Comparison of ENCODE assay signal across 8 mouse cellular contexts in the genomic region with DNA sequence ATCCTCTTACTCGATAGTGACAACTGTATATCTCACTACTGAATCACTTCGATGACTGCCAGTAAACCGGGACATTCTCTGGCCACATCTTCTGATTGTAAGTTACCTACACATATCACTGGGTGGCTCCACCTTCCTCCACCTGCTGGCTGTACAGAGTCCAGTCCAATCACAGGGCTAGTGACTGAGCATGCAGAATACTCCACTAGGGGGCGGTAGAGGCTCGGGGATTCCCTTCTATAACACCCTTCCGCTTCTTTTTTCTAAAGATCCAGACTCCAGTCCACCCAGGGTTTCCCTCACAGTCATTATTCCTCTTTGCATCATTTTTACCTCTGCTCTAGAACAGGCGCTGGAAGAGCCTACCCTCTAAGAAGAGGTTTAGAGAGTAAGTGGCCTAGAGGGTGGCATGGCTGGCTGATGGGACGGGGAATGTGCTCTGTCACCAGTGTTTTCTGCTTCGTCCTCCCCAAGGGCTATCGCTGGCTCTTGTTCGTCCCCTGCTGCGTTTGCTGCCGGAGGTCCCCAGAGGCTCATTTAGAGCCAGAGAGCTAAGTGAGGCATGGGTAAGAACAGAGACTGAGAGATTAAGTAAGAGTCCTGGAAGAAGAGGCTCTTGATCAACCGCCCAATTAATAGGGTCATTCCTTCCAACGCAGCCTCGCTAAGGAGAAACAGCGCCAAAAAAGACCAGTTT. TPM values are rescaled to one million over a fixed set of nuclear protein-coding genes. Genes with fewer than 3 reads are reported as not detected.
DNase-seq lines count a peak whose midpoint lies in the region; ATAC-seq and TF ChIP-seq lines count a peak whose summit lies in the region.

No protein-coding gene starts in this region.

- peak overlapping the region; percentile 59 for H3K4me3 ChIP-seq in gastrocnemius, adult 2 months
- no peak overlapping the region for H3K4me3 ChIP-seq in hindbrain, embryonic 16.5 days (ENCODE audit: low read length)

- intact Hi-C loops in gastrocnemius, adult 2 months (cut with DNase I), result loop anchor here (1.0 kb wide), 1 partner anchor 54 kb away; no protein-coding TSS in a partner anchor

- no peaks in the 10 kb centered on the region for H3K27me3 ChIP-seq in hindbrain, embryonic 16.5 days (replicated peaks; ENCODE audit: control insufficient read depth, insufficient read depth, low read length)

- DNase-seq in T-cell, adult 2 months (ENCODE audit: low spot score), result peak; percentile 81
- DNase-seq in cerebellum, postnatal 36 days, result peak; percentile 88 to 92
- peak; percentile 87 for DNase-seq in gastrocnemius, adult 2 months
- DNase-seq in layer of hippocampus, postnatal 36 days, result peak; percentile 60 to 73
- peak; percentile 91 for DNase-seq in lung, postnatal 25 days (ENCODE audit: low spot score)
- DNase-seq in retina, postnatal 1 day, result peak; percentile 92
- DNase-seq in thymus, postnatal 36 days, result peak; percentile 77 to 83

- peak overlapping the region; percentile 36 for H3K4me2 ChIP-seq in hindbrain, embryonic 16.5 days (ENCODE audit: low read length)

- WGBS in hindbrain, embryonic 16.5 days, result 24% methylated on average over 17 of the region's 17 CpGs

- peak; percentile 69 for ATAC-seq in hindbrain, embryonic 16.5 days

- no peaks in the 10 kb centered on the region for H3K9me3 ChIP-seq in hindbrain, embryonic 16.5 days (ENCODE audit: control insufficient read depth, low read length)

- H3K27ac ChIP-seq in gastrocnemius, adult 2 months, result peak overlapping the region; percentile 71
- H3K27ac ChIP-seq in hindbrain, embryonic 16.5 days (ENCODE audit: low read depth, low read length), result no peak overlapping the region

- H3K4me1 ChIP-seq in hindbrain, embryonic 16.5 days (ENCODE audit: control insufficient read depth, insufficient read depth, low read depth, low read length), result no peaks in the 10 kb centered on the region

- TF ChIP-seq CTCF in gastrocnemius, adult 2 months (IDR thresholded peaks at IDR 0.05), result peak; percentile 98; the same call in 1 of the 2 replicates

- H3K9ac ChIP-seq in hindbrain, embryonic 16.5 days (ENCODE audit: low read depth, low read length), result no peak overlapping the region

- no peaks in the 10 kb centered on the region for H3K36me3 ChIP-seq in hindbrain, embryonic 16.5 days (ENCODE audit: control insufficient read depth, insufficient read depth, low read length)

RNA-seq across cellular contexts. Expression of gene Etv3, which starts 16.9 kb away (rescaled TPM):
- 10 to 100 TPM in 1 of 2 experiments, 1 to 10 TPM in 1; 9.5 to 10.6 TPM for total RNA-seq in gastrocnemius, adult 2 months (2021)
- 9.2 and 10.3 TPM in 2 replicates for polyA plus RNA-seq in hindbrain, embryonic 16.5 days (2015; fragmentation: Nextera tagmentation; extraction: Ambion mirVana)
- 10 to 100 TPM; 23.2 TPM for total RNA-seq in layer of hippocampus, postnatal 36 days (2021)
